In the genomic region with DNA sequence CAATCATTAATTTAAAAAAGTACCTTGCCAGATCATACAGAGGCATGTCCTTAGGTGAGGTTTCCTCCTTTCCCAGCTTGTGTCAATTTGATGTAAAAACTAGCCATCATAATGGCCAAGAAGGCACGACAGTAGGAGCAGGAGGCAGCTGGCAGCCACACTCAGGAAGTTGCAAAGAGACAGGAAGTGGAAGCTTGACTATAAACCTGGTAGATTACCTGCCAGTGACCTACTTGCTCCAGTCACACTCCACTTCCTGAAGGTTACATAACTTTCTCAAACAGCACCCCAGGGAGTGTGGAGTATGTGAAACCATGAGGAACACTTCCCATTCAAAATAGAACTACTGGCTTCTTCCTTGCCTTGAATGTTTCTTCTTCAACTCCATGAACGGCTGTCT, we compare ENCODE assay signal across 19 mouse cellular contexts.
DNase-seq lines count a peak whose midpoint lies in the region; ATAC-seq and TF ChIP-seq lines count a peak whose summit lies in the region.
"Had no signal": no experiment of that assay in that cellular context is flagged by ENCODE, and none has a peak within 500 bp of the region (broad histone marks: within the 10 kb centered on the region; RNA-seq: fewer than 3 reads in every experiment).

No protein-coding gene starts in this region.

- H3K9me3 ChIP-seq in kidney, embryonic 14.5 days (ENCODE audit: control insufficient read depth, low read length): no peaks in the 10 kb centered on the region
- H3K9me3 ChIP-seq: limb, embryonic 12.5 days had no signal

- no peak overlapping the region for H3K4me3 ChIP-seq in kidney, embryonic 14.5 days (ENCODE audit: low read length)
- no peak overlapping the region for H3K4me3 ChIP-seq in left cerebral cortex, adult 2 months
- H3K4me3 ChIP-seq: limb, embryonic 12.5 days had no signal

- ATAC-seq in kidney, embryonic 14.5 days (ENCODE audit: low FRiP score, low TSS enrichment): no peak
- peak; percentile 91 for ATAC-seq in inflammation-experienced regulatory T-cells, adult 6 months
- ATAC-seq: forebrain, postnatal 0 days; hindbrain, postnatal 0 days had no signal

- H3K27me3 ChIP-seq in kidney, embryonic 14.5 days (ENCODE audit: control insufficient read depth, insufficient read depth, low read length): no peaks in the 10 kb centered on the region
- H3K27me3 ChIP-seq: limb, embryonic 12.5 days had no signal

- H3K4me1 ChIP-seq in kidney, embryonic 14.5 days (ENCODE audit: control insufficient read depth, insufficient read depth, low read length): no peaks in the 10 kb centered on the region
- H3K4me1 ChIP-seq: limb, embryonic 12.5 days had no signal

- peak; percentile 49 for DNase-seq in kidney, adult 9 months
- peak; percentile 44 for DNase-seq in T-cell, adult 2 months (ENCODE audit: low spot score)
- peak; percentile 60 for DNase-seq in thymus, postnatal 14 days
- no peak for DNase-seq in left cerebral cortex, adult 2 months (ENCODE audit: extremely low spot score in 1 of 2, low spot score in 2 of 2)
- DNase-seq in cerebellum, adult 11-12 months: no peak
- no peak for DNase-seq in adrenal gland, postnatal 4 days (ENCODE audit: low spot score in 2 of 2)
- DNase-seq: cerebellum, postnatal 10 days; forebrain, postnatal 0 days; gastrocnemius, postnatal 10 days; kidney, postnatal 4 days; lung, postnatal 4 days; midbrain, embryonic 14.5 days; right cerebral cortex, postnatal 4 days had no signal

- H3K27ac ChIP-seq in kidney, embryonic 14.5 days (ENCODE audit: low read depth, low read length): no peak overlapping the region
- H3K27ac ChIP-seq in left cerebral cortex, adult 2 months: no peak overlapping the region
- H3K27ac ChIP-seq: hindbrain, postnatal 0 days; limb, embryonic 12.5 days; liver, embryonic 14.5 days had no signal

- H3K4me2 ChIP-seq in kidney, embryonic 14.5 days (replicated peaks; ENCODE audit: low read depth, low read length): no peak overlapping the region
- H3K4me2 ChIP-seq: heart, embryonic 11.5 days; limb, embryonic 12.5 days had no signal

- TF ChIP-seq CTCF in left cerebral cortex, adult 2 months (IDR thresholded peaks at IDR 0.05): no peak

- H3K36me3 ChIP-seq in kidney, embryonic 14.5 days (ENCODE audit: control insufficient read depth, insufficient read depth, low read length): no peaks in the 10 kb centered on the region
- H3K36me3 ChIP-seq: limb, embryonic 12.5 days had no signal

- intact Hi-C loops in left cerebral cortex, adult 2 months (cut with DNase I): no loop called here

- H3K9ac ChIP-seq in kidney, embryonic 14.5 days (ENCODE audit: low read depth, low read length): no peak overlapping the region
- H3K9ac ChIP-seq: forebrain, postnatal 0 days; limb, embryonic 12.5 days; liver, embryonic 14.5 days had no signal

- WGBS in kidney, embryonic 14.5 days: 61% methylated on average over 2 of the region's 2 CpGs

Comparison
In these comparisons a context has a peak if more than half of its experiments do, and no peak if none do; other contexts are left out.
1. DNase-seq: peak in kidney, adult 9 months (single experiment), T-cell, adult 2 months (single experiment) and thymus, postnatal 14 days (single experiment); none in left cerebral cortex, adult 2 months (0 of 2), cerebellum, adult 11-12 months (single experiment) and adrenal gland, postnatal 4 days (0 of 2).